Mouse (Mus musculus) forebrain, embryonic 13.5 days (tissue): Measurements from ENCODE around the gene Pi4k2a. TPM values are rescaled to one million over a fixed set of nuclear protein-coding genes. Genes with fewer than 3 reads are reported as not detected.

Experiments used
- ATAC-seq: fragments of 200-750 bp; cut with Nextera tagmentation; 2 replicates; pipeline ENCODE4 v1.8.0; 2017
- H3K27ac ChIP-seq: fragments of 300-500 bp; sonication (generic); 2 replicates; pipeline ENCODE4 v1.5.1; 2015; ENCODE audit warnings: inconsistent platforms, mild to moderate bottlenecking, moderate library complexity
- H3K27me3 ChIP-seq: fragments of 300-500 bp; sonication (generic); 2 replicates; pipeline ENCODE4 v1.6.1; 2015; ENCODE audit warnings: mild to moderate bottlenecking, inconsistent platforms
- H3K36me3 ChIP-seq: fragments of 300-500 bp; sonication (generic); 2 replicates; pipeline ENCODE4 v1.6.1; 2015; ENCODE audit warnings: mild to moderate bottlenecking, inconsistent platforms; ENCODE audit not compliant: poor library complexity, severe bottlenecking
- H3K4me1 ChIP-seq: fragments of 300-500 bp; sonication (generic); 2 replicates; pipeline ENCODE4 v1.6.1; 2015; ENCODE audit warnings: inconsistent platforms
- H3K4me2 ChIP-seq: fragments of 300-500 bp; sonication (generic); 2 replicates; pipeline ENCODE4 v1.6.1; 2015; ENCODE audit warnings: inconsistent platforms, mild to moderate bottlenecking, moderate library complexity
- H3K4me3 ChIP-seq: fragments of 300-500 bp; sonication (generic); 2 replicates; pipeline ENCODE4 v1.5.1; 2015; ENCODE audit warnings: mild to moderate bottlenecking, inconsistent platforms
- H3K9ac ChIP-seq: fragments of 300-500 bp; sonication (generic); 2 replicates; pipeline ENCODE4 v1.6.1; 2015; ENCODE audit warnings: mild to moderate bottlenecking, inconsistent platforms
- H3K9me3 ChIP-seq: fragments of 300-500 bp; sonication (generic); replicated peaks from 2 replicates; pipeline ENCODE4 v1.6.1; 2016; ENCODE audit warnings: inconsistent platforms
- WGBS: fragments of 180-500 bp; shearing (Covaris S2); methylation state at CpG from one replicate; pipeline ENCODE4 v1.1.7; 2015; 5-methylcytosine and 5-hydroxymethylcytosine counted together
- polyA plus RNA-seq: library from polyadenylated mRNA; unstranded; fragments of >200 nt; fragmentation: Nextera tagmentation; extraction: Ambion mirVana; gene quantifications from 2 replicates; pipeline ENCODE4 v1.2.1, GENCODE M21; 2015

The Pi4k2a gene
- polyA plus RNA-seq, 1 experiment from 2014 or later: 21.7 TPM

GRCm38 (mm10) chr19:42139724-42140517 is 49.7 kb downstream of the Pi4k2a start:
- no peak overlapping the region for H3K9ac ChIP-seq
- H3K27ac ChIP-seq: no peak overlapping the region
- no peaks in the 10 kb centered on the region for H3K36me3 ChIP-seq
- ATAC-seq: no peak
- H3K4me1 ChIP-seq: peaks cover 6% of the 10 kb centered on the region; the same call in 1 of the 2 replicates
- H3K9me3 ChIP-seq: no peaks in the 10 kb centered on the region
- 88% methylated on average over 5 of the region's 5 CpGs for WGBS
- no peaks in the 10 kb centered on the region for H3K27me3 ChIP-seq
- no peak overlapping the region for H3K4me2 ChIP-seq
- H3K4me3 ChIP-seq: no peak overlapping the region

- ATAC-seq: no peak
- Histone ChIP-seq H3K27me3 (peaks cover 17% of the 10 kb centered on the region), H3K9me3 (no peaks in the 10 kb centered on the region), H3K36me3 (no peaks in the 10 kb centered on the region), H3K27ac (no peak overlapping the region), H3K9ac (no peak overlapping the region), H3K4me1 (0 out of 2 replicates have a peak, but pooled peaks cover 1% of the 10 kb centered on the region), H3K4me3 (no peak overlapping the region), H3K4me2 (no peak overlapping the region)
- WGBS: 78% methylated on average over 3 of the region's 3 CpGs
Observed at GRCm38 (mm10) chr19:42141998-42142397, 51.7 kb downstream of the Pi4k2a start.

GRCm38 (mm10) chr19:42142757-42143156 is 52.5 kb downstream of the Pi4k2a start:
- H3K9me3 ChIP-seq: no peaks in the 10 kb centered on the region
- H3K9ac ChIP-seq: no peak overlapping the region
- no peaks in the 10 kb centered on the region for H3K36me3 ChIP-seq
- no peak overlapping the region for H3K27ac ChIP-seq
- ATAC-seq: no peak
- H3K27me3 ChIP-seq: peaks cover 17% of the 10 kb centered on the region
- 76% methylated on average over 2 of the region's 2 CpGs for WGBS
- peaks cover 7% of the 10 kb centered on the region for H3K4me1 ChIP-seq
- no peak overlapping the region for H3K4me2 ChIP-seq
- no peak overlapping the region for H3K4me3 ChIP-seq

GRCm38 (mm10) chr19:42144067-42144466 is 53.8 kb downstream of the Pi4k2a start:
- ATAC-seq: no peak
- WGBS: 57% methylated on average over 6 of the region's 6 CpGs
- H3K27me3 ChIP-seq: peaks cover 29% of the 10 kb centered on the region
- H3K4me3 ChIP-seq: no peak overlapping the region
- H3K27ac ChIP-seq: no peak overlapping the region
- no peaks in the 10 kb centered on the region for H3K9me3 ChIP-seq
- peaks cover 17% of the 10 kb centered on the region for H3K4me1 ChIP-seq
- no peak overlapping the region for H3K9ac ChIP-seq
- no peak overlapping the region for H3K4me2 ChIP-seq
- no peaks in the 10 kb centered on the region for H3K36me3 ChIP-seq

- no peak for ATAC-seq
- 30% methylated on average over 8 of the region's 8 CpGs for WGBS
- Histone ChIP-seq H3K9me3 (no peaks in the 10 kb centered on the region), H3K4me3 (no peak overlapping the region), H3K4me2 (no peak overlapping the region), H3K36me3 (no peaks in the 10 kb centered on the region), H3K27me3 (peaks cover 35% of the 10 kb centered on the region), H3K9ac (no peak overlapping the region), H3K27ac (no peak overlapping the region), H3K4me1 (peaks cover 17% of the 10 kb centered on the region)
Observed at GRCm38 (mm10) chr19:42144541-42145167, 54.4 kb downstream of the Pi4k2a start.

GRCm38 (mm10) chr19:42145210-42145609 is 54.9 kb downstream of the Pi4k2a start:
- ATAC-seq: no peak
- H3K9ac ChIP-seq: no peak overlapping the region
- H3K36me3 ChIP-seq: no peaks in the 10 kb centered on the region
- H3K27ac ChIP-seq: no peak overlapping the region
- H3K4me3 ChIP-seq: no peak overlapping the region
- no peak overlapping the region for H3K4me2 ChIP-seq
- WGBS: 68% methylated on average over 4 of the region's 4 CpGs
- peaks cover 37% of the 10 kb centered on the region for H3K27me3 ChIP-seq
- H3K4me1 ChIP-seq: peaks cover 17% of the 10 kb centered on the region
- no peaks in the 10 kb centered on the region for H3K9me3 ChIP-seq

GRCm38 (mm10) chr19:42145731-42146130 is 55.5 kb downstream of the Pi4k2a start:
- no peak for ATAC-seq
- Histone ChIP-seq H3K9me3 (no peaks in the 10 kb centered on the region), H3K27ac (no peak overlapping the region), H3K36me3 (no peaks in the 10 kb centered on the region), H3K9ac (no peak overlapping the region), H3K4me1 (peaks cover 17% of the 10 kb centered on the region), H3K27me3 (peaks cover 37% of the 10 kb centered on the region), H3K4me2 (no peak overlapping the region), H3K4me3 (no peak overlapping the region)
- 92% methylated on average over 2 of the region's 2 CpGs for WGBS

GRCm38 (mm10) chr19:42146276-42147010 is 56.2 kb downstream of the Pi4k2a start:
- no peaks in the 10 kb centered on the region for H3K9me3 ChIP-seq
- ATAC-seq: no peak
- no peaks in the 10 kb centered on the region for H3K36me3 ChIP-seq
- no peak overlapping the region for H3K4me3 ChIP-seq
- H3K27ac ChIP-seq: no peak overlapping the region
- 89% methylated on average over 9 of the region's 9 CpGs for WGBS
- no peak overlapping the region for H3K4me2 ChIP-seq
- H3K27me3 ChIP-seq: peaks cover 37% of the 10 kb centered on the region
- H3K4me1 ChIP-seq: peaks cover 17% of the 10 kb centered on the region
- H3K9ac ChIP-seq: no peak overlapping the region

- Histone ChIP-seq H3K4me2 (peak within 1 kb of the TSS; percentile 85), H3K27ac (no peak within 1 kb of the TSS), H3K9ac (peak within 1 kb of the TSS; percentile 77), H3K4me3 (peak within 1 kb of the TSS; percentile 60), H3K36me3 (no peaks in the 10 kb centered on the region), H3K9me3 (no peaks in the 10 kb centered on the region), H3K4me1 (peaks cover 17% of the 10 kb centered on the region), H3K27me3 (peaks cover 37% of the 10 kb centered on the region)
- under 1% methylated on average over 19 of the region's 57 CpGs for WGBS
- ATAC-seq: peak; percentile 28; the same call in 1 of the 2 replicates
Observed at GRCm38 (mm10) chr19:42147170-42147768, 57.0 kb downstream of the Pi4k2a start, which contains the start of gene Marveld1. Gene Marveld1, plus strand, starts transcription at chr19:42147400.

GRCm38 (mm10) chr19:42147769-42148568 is 57.7 kb downstream of the Pi4k2a start:
- ATAC-seq: peak; percentile 26
- H3K4me2 ChIP-seq: peak overlapping the region; percentile 85
- H3K4me3 ChIP-seq: peak overlapping the region; percentile 60
- peaks cover 37% of the 10 kb centered on the region for H3K27me3 ChIP-seq
- WGBS: under 1% methylated on average over 63 of the region's 63 CpGs
- no peak overlapping the region for H3K27ac ChIP-seq
- H3K9me3 ChIP-seq: no peaks in the 10 kb centered on the region
- H3K9ac ChIP-seq: peak overlapping the region; percentile 77
- H3K36me3 ChIP-seq: no peaks in the 10 kb centered on the region
- peaks cover 17% of the 10 kb centered on the region for H3K4me1 ChIP-seq

GRCm38 (mm10) chr19:42148569-42148860 is 58.2 kb downstream of the Pi4k2a start:
- H3K4me2 ChIP-seq: peak overlapping the region; percentile 85
- H3K9ac ChIP-seq: peak overlapping the region; percentile 77
- no peak overlapping the region for H3K27ac ChIP-seq
- peaks cover 37% of the 10 kb centered on the region for H3K27me3 ChIP-seq
- H3K4me1 ChIP-seq: peaks cover 17% of the 10 kb centered on the region
- no peaks in the 10 kb centered on the region for H3K36me3 ChIP-seq
- ATAC-seq: no peak
- no peaks in the 10 kb centered on the region for H3K9me3 ChIP-seq
- WGBS: 27% methylated on average over 7 of the region's 7 CpGs
- peak overlapping the region; percentile 60 for H3K4me3 ChIP-seq
